Mouse (Mus musculus): ENCODE results near the gene Rapgef4. TPM values are rescaled to one million over a fixed set of nuclear protein-coding genes. Genes with fewer than 3 reads are reported as not detected.

Rapgef4 gene
- polyA plus RNA-seq, 1 experiment = 11.4 TPM

DNA sequence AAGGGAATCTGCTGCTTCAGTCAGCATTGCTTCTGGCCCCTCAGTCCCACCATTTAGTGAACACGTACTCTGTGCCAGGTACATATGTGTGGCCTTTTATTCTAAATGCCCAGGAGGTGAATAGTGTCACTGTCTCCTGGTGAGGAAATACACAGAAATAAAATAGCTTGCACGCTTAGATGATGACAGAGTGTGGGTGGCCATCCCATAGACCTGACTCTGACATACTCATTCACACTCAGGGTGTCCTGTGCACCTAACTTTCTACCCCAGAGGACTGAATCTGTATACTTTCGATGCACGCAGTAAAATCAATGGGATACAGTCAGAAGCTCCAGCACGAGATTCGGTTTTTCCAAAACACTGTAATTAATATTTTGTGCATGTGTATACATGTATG lies 286.4 kb downstream of the Rapgef4 start:
- 89% methylated on average over 6 of the region's 6 CpGs for WGBS
- H3K4me1 ChIP-seq (ENCODE audit: control insufficient read depth, insufficient read depth, low read length) = peaks cover 2% of the 10 kb centered on the region

GRCm38 (mm10) chr2:72269651-72270341 lies 288.8 kb downstream of the Rapgef4 start:
- TF ChIP-seq POLR2A (IDR thresholded peaks at IDR 0.05; ENCODE audit: borderline replicate concordance, extremely low read depth, low read depth, low read length) (no peak), CTCF (IDR thresholded peaks at IDR 0.05; ENCODE audit: insufficient read depth, low read length) (no peak)
- DNase-seq = no peak
- Histone ChIP-seq H3K4me1 (ENCODE audit: control insufficient read depth, insufficient read depth, low read length) (peaks cover 2% of the 10 kb centered on the region), H3K4me3 (replicated peaks; ENCODE audit: extremely low read depth, low read depth, low read length) (peak overlapping the region; percentile 38)
- WGBS = 46% methylated on average over 4 of the region's 4 CpGs

More for the DNA sequence above, 286.4 kb downstream of the Rapgef4 start:
- no peak for DNase-seq
- no peak overlapping the region for H3K4me3 ChIP-seq (replicated peaks; ENCODE audit: extremely low read depth, low read depth, low read length)
- no peak for TF ChIP-seq POLR2A (IDR thresholded peaks at IDR 0.05; ENCODE audit: borderline replicate concordance, extremely low read depth, low read depth, low read length)

DNA sequence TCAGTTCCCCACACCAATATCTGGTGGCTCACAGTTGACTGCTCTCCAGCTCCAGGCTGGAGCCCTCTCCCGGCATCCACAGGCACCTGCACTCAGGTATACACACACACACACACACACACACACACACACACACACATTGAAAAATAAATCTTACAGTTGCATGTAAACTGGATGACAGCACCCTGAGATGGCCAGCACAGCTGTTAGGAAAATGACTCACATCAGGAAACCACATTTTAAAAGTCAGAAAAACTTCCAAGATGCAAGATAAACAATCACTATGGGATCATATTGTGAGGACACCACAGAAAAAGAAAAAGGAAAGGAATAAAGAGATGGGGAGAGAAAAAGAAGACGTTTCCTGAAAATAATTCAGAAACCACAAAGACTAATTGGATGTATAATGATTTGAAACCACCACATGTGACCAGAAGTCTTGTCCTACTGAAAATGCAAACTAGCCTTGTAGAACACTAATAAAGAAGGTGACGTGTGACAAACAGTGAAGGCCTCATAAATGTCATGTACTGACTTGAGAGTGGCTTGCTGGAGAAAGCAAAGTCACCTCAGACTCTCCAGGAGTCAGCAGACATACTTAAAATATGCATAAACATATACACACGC lies 297.3 kb downstream of the Rapgef4 start:
- Histone ChIP-seq H3K4me1 (ENCODE audit: control insufficient read depth, insufficient read depth, low read length) (no peaks in the 10 kb centered on the region), H3K4me3 (replicated peaks; ENCODE audit: extremely low read depth, low read depth, low read length) (no peak overlapping the region)
- no peak for TF ChIP-seq CTCF (IDR thresholded peaks at IDR 0.05; ENCODE audit: insufficient read depth, low read length)
- no peak for DNase-seq
- WGBS = 75% methylated on average over 4 of the region's 4 CpGs

GRCm38 (mm10) chr2:72280524-72280923 lies 299.5 kb downstream of the Rapgef4 start:
- H3K4me1 ChIP-seq (ENCODE audit: control insufficient read depth, insufficient read depth, low read length) = no peaks in the 10 kb centered on the region
- DNase-seq = no peak
- WGBS = 85% methylated on average over 5 of the region's 5 CpGs
- no peak overlapping the region for H3K4me3 ChIP-seq (replicated peaks; ENCODE audit: extremely low read depth, low read depth, low read length)
- TF ChIP-seq POLR2A (IDR thresholded peaks at IDR 0.05; ENCODE audit: borderline replicate concordance, extremely low read depth, low read depth, low read length) (no peak), CTCF (IDR thresholded peaks at IDR 0.05; ENCODE audit: insufficient read depth, low read length) (no peak)

GRCm38 (mm10) chr2:72281971-72282370 lies 300.9 kb downstream of the Rapgef4 start:
- DNase-seq = no peak
- no peak overlapping the region for H3K4me3 ChIP-seq (replicated peaks; ENCODE audit: extremely low read depth, low read depth, low read length)
- TF ChIP-seq CTCF (IDR thresholded peaks at IDR 0.05; ENCODE audit: insufficient read depth, low read length) (no peak), POLR2A (IDR thresholded peaks at IDR 0.05; ENCODE audit: borderline replicate concordance, extremely low read depth, low read depth, low read length) (no peak)
- 91% methylated on average over 14 of the region's 14 CpGs for WGBS
- H3K4me1 ChIP-seq (ENCODE audit: control insufficient read depth, insufficient read depth, low read length) = no peaks in the 10 kb centered on the region

- WGBS = 67% methylated on average over 4 of the region's 4 CpGs
- no peak for TF ChIP-seq POLR2A (IDR thresholded peaks at IDR 0.05; ENCODE audit: borderline replicate concordance, extremely low read depth, low read depth, low read length)
- TF ChIP-seq CTCF (IDR thresholded peaks at IDR 0.05; ENCODE audit: insufficient read depth, low read length) = no peak
Observed at GRCm38 (mm10) chr2:72282733-72283132, 301.7 kb downstream of the Rapgef4 start.

GRCm38 (mm10) chr2:72284689-72285088 lies 303.6 kb downstream of the Rapgef4 start:
- DNase-seq = no peak
- TF ChIP-seq CTCF (IDR thresholded peaks at IDR 0.05; ENCODE audit: insufficient read depth, low read length) = no peak
- TF ChIP-seq POLR2A (IDR thresholded peaks at IDR 0.05; ENCODE audit: borderline replicate concordance, extremely low read depth, low read depth, low read length) = no peak

More at GRCm38 (mm10) chr2:72282733-72283132, 301.7 kb downstream of the Rapgef4 start:
- no peak for DNase-seq
- Histone ChIP-seq H3K4me3 (replicated peaks; ENCODE audit: extremely low read depth, low read depth, low read length) (no peak overlapping the region), H3K4me1 (ENCODE audit: control insufficient read depth, insufficient read depth, low read length) (peaks cover 4% of the 10 kb centered on the region)

GRCm38 (mm10) chr2:72285256-72285887 lies 304.3 kb downstream of the Rapgef4 start, which contains the start of gene Map3k20:
Gene Map3k20, plus strand, starts transcription at chr2:72285637.
- TF ChIP-seq CTCF (IDR thresholded peaks at IDR 0.05; ENCODE audit: insufficient read depth, low read length) (no peak), POLR2A (IDR thresholded peaks at IDR 0.05; ENCODE audit: borderline replicate concordance, extremely low read depth, low read depth, low read length) (no peak)
- DNase-seq = peak; percentile 81
- peaks cover 5% of the 10 kb centered on the region for H3K4me1 ChIP-seq (ENCODE audit: control insufficient read depth, insufficient read depth, low read length)
- WGBS = 3% methylated on average over 50 of the region's 50 CpGs
- peak within 1 kb of the TSS; percentile 81 for H3K4me3 ChIP-seq (replicated peaks; ENCODE audit: extremely low read depth, low read depth, low read length)

More at GRCm38 (mm10) chr2:72284689-72285088, 303.6 kb downstream of the Rapgef4 start:
- H3K4me1 ChIP-seq (ENCODE audit: control insufficient read depth, insufficient read depth, low read length) = peaks cover 5% of the 10 kb centered on the region
- H3K4me3 ChIP-seq (replicated peaks; ENCODE audit: extremely low read depth, low read depth, low read length) = no peak overlapping the region
- 48% methylated on average over 7 of the region's 7 CpGs for WGBS

- DNase-seq = no peak
- Histone ChIP-seq H3K4me3 (replicated peaks; ENCODE audit: extremely low read depth, low read depth, low read length) (peak overlapping the region; percentile 81), H3K4me1 (ENCODE audit: control insufficient read depth, insufficient read depth, low read length) (peaks cover 5% of the 10 kb centered on the region)
- under 1% methylated on average over 60 of the region's 60 CpGs for WGBS
- TF ChIP-seq CTCF (IDR thresholded peaks at IDR 0.05; ENCODE audit: insufficient read depth, low read length) = no peak
- TF ChIP-seq POLR2A (IDR thresholded peaks at IDR 0.05; ENCODE audit: borderline replicate concordance, extremely low read depth, low read depth, low read length) = no peak
Observed at GRCm38 (mm10) chr2:72285888-72286661, 305.0 kb downstream of the Rapgef4 start.
